Mouse (Mus musculus) layer of hippocampus, postnatal 36 days (tissue): ENCODE measurements around the gene Trim68. TPM values are rescaled to one million over a fixed set of nuclear protein-coding genes. Genes with fewer than 3 reads are reported as not detected.
"Not testable (repeated sequence)": the region's sequence is repeated elsewhere in the genome, so short reads cannot be mapped to it uniquely, and the experiment has no call there.

Experiments
- DNase-seq, 2 experiments: peaks; one replicate each; pipeline ENCODE4 v3.0.0; 2022
- total RNA-seq, 2 experiments: library from RNA; stranded (reverse); gene quantifications; 2 replicates each; pipeline ENCODE4 v1.2.3; 2021

Gene Trim68
- total RNA-seq, result 1 to 10 TPM; 7.1 to 8.4 TPM

DNA sequence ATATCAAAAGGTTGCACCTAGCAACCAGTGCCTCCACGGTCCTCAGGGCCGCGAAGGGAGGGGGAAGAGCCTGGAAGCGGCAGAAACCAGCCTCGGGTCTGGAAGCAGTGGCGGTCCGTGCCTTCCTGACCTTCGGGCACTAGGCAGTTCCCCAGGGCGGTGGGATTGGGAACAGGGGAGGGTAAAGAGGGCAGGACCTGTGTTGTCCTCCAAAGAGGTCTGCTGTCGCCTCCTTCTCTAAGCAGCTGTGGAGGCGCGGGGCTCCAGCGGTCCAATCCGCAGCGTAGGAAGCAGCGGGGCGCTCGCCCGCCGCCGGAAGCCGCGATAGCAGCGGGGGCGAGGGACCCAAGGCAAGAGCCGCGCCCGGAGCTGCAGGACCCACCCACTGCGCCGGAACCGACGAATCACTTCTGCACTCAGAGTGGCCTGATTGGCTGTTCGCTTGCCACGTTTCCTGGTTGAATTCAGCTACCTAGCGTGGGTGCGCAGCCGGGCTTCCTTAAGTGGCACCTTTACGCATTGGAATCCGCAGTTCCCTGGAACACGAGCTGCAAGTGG lies at the start of gene Trim68:
Trim68 (minus strand) TSS at position 384 of the 558 bp plus-strand sequence.
- peak; percentile 84 to 87 for DNase-seq

- DNase-seq, result no peak
Observed at GRCm38 (mm10) chr7:102733793-102734192, 46.7 kb upstream of the Trim68 start.

- DNase-seq, result no peak
Observed at GRCm38 (mm10) chr7:102727391-102727790, 40.3 kb upstream of the Trim68 start, which contains the start of gene Olfr559. Gene Olfr559, minus strand, starts transcription at chr7:102727491.

DNA sequence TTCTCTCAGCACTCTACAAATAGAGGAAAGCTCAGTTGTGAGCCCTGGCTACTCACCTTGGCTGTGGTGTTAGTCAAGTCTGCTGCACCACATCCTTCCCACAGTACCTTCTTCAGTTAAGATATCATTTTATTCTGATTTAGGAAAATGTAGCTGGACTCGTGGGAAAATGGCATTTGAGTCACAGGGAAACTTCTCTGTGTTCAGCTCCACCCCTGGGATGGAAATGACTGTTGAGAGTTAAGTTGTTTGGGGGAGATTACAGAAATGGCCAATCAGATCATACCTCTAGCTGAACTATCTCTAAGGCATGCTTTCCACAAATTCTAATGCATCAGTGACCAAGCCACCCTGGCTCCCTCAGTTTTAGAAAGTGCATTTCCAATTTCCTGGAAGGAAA lies 31.8 kb upstream of the Trim68 start, which contains the start of gene Olfr33:
Olfr33 (minus strand) TSS at position 101 of the 400 bp plus-strand sequence.
- no peak for DNase-seq

DNA sequence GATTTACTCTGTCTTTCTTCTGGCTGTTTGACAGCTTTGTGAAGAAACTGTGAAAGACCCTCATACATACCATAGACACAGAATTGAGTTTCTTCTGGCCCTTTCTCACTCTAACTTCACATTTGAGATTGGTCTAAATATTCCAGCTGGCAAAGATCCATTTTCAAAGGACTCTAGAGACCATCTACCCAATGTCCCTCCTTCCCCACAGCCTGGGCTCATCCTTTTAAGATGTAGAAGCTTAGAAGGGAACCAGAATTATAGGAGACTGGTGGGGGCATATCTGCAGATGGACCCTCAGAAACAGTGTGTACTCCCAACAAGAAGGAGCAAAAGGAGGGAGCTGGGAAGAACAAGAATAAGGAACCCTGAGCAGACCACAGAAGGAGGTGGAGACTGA lies 14.8 kb upstream of the Trim68 start, which contains the start of gene Olfr558:
Olfr558 (plus strand) TSS at position 301 of the 400 bp plus-strand sequence.
- no peak for DNase-seq

DNA sequence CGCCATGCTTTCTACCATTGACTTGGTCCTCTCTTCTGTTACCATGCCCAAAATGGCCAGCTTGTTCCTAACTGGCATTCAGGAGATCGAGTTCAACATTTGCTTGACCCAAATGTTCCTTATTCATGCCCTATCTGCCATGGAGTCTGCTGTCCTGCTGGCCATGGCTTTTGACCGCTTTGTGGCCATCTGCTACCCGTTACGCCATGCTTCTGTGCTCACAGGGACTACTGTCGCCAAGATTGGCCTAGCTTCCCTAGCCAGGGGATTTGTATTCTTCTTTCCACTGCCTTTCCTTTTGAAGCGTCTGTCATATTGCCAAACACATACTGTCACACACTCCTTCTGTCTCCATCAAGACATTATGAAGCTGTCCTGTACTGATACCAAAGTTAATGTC lies 11.3 kb upstream of the Trim68 start:
- DNase-seq, result no peak

GRCm38 (mm10) chr7:102695358-102696125 lies 8.4 kb upstream of the Trim68 start, which contains the start of gene Olfr557:
Gene Olfr557, plus strand, starts transcription at chr7:102695910.
- peak in 1 of 2 experiments; percentile 3 for DNase-seq

GRCm38 (mm10) chr7:102681916-102682315 lies 5.2 kb downstream of the Trim68 start:
- DNase-seq, result no peak

- DNase-seq, result no peak
Observed at GRCm38 (mm10) chr7:102676225-102676624, 10.9 kb downstream of the Trim68 start.

DNA sequence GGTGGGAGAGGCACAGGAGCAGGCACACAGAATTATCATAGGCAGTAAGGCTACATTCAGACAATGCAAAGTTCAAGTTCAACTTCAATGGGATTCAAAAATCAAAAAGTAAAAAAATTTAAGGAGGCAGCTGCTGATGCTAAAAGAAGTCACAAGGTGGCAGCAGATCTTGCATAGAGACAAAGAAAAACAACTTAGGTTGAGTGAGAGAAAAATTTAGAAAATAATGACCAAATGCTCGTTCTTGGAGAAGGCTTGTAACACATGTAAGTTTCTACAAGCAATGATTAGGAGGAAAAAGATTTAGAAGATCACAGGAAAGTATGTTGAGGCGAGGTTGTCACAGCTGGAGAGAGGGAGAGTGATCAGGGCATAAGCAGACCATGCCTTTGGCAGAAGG lies 21.7 kb downstream of the Trim68 start:
- DNase-seq, result no peak

DNA sequence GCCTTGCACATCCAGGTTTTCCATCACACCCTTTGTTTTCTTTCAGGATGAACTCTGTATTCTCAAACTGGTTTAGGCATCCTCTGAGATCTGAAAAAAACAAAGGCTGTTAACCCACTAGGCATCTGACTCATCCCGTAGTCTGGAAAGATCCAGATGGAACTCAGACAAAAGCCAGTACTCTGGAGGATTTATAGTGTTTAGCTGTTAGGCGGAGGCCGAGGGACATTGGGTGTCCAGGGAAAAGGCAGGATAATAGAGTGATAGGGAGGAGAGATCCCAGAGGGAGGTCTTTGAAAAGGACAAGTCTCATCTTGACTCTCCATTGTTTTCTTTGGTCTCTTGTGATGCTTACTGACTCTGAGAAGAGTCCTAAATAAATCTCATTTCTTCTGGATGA lies 22.5 kb downstream of the Trim68 start, which contains the start of gene Olfr556:
Olfr556 (plus strand) TSS at position 301 of the 400 bp plus-strand sequence.
- no peak for DNase-seq

DNA sequence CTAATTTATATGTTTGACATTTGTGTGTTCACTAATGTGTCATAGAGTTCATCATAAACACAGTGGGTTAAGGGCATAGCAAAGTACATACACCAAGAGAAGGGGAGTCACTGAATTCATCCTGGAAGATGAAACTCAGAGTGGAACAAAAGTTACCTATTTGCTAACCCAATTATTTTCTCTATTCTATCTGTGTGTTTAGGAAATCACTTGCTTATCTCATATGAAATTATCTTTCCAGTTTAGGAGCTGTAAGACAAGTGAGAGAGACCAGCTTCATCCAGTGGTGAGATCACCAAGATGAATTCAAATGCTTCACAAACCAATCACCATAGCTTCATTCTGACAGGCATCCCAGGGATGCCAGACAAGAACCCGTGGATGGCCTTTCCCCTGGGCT lies 28.6 kb downstream of the Trim68 start, which contains the start of gene Olfr555:
Olfr555 (plus strand) TSS at position 301 of the 400 bp plus-strand sequence.
- DNase-seq, result no peak

DNA sequence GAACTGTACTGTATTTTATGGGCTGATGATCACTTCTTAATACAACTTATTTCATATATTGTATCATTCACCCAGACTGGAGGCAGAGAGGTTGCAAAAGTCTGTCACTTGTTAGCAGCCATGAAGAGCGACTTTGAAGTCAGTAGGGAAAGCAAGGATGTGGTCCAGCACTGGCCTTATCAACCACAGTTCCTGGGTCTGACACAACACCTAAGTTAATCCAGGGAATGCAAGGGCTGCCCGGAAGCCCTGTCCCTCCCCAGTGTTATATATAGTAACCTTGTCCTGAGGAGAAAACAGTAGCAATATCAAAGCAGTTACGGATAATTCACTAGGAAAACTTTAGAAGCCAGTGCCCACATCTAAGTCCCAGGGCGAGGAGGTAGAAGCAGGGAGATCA lies 42.2 kb downstream of the Trim68 start:
- not testable (repeated sequence) for DNase-seq

GRCm38 (mm10) chr7:102638132-102638531 lies 49.0 kb downstream of the Trim68 start, which contains the start of gene Olfr554:
Gene Olfr554, plus strand, starts transcription at chr7:102638432.
- no peak for DNase-seq

DNA sequence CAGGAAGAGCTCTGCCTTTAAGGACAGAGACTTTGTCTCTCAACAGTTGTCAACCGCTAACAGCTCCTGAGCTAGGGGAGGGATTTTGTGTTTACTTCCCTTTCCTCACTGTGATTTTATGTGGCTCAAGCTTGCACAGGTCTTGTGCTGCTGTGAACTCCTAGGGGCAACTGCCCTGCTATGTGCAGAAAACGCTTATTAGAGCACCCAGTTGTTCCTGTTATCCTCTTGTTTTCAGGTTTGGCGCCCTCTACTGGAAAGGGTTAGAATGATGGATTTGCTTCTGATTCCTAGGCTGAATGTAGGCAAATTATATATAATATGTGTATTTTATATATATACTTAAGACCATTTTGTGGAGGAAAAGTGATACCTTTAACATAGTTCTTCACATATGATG lies 50.5 kb downstream of the Trim68 start:
- DNase-seq, result peak in 1 of 2 experiments; percentile 2

Other genes with a start within 250 kb of the Trim68 start
- gene Rrm1, start 245.6 kb downstream of the Trim68 start, total RNA-seq, result 10 to 100 TPM in 1 of 2 experiments, 1 to 10 TPM in 1; 9.8 to 11.4 TPM
- not detected for gene Olfr543, start 205.6 kb downstream of the Trim68 start, total RNA-seq
- gene Olfr544, start 199.0 kb downstream of the Trim68 start, total RNA-seq, result not detected
- not detected for gene Olfr545, start 187.8 kb downstream of the Trim68 start, total RNA-seq
- gene Olfr547, start 152.6 kb downstream of the Trim68 start, total RNA-seq, result not detected
- gene Olfr548-ps1, start 146.4 kb downstream of the Trim68 start, total RNA-seq, result not detected
- not detected for gene Olfr549, start 137.5 kb downstream of the Trim68 start, total RNA-seq
- gene Trim21, start 121.8 kb downstream of the Trim68 start, total RNA-seq, result 1 to 10 TPM; 2.7 to 3.1 TPM
- 1 to 10 TPM; 2.1 to 3.0 TPM for gene Olfr550, start 115.9 kb downstream of the Trim68 start, total RNA-seq
- not detected for gene Olfr551, start 95.4 kb downstream of the Trim68 start, total RNA-seq
- under 1 TPM in 1 of 2 experiments, not detected in 1; 0.15 TPM for gene Olfr552, start 89.6 kb downstream of the Trim68 start, total RNA-seq
- gene Olfr553, start 69.1 kb downstream of the Trim68 start, total RNA-seq, result not detected
- gene Olfr554, start 48.9 kb downstream of the Trim68 start, total RNA-seq, result not detected
- gene Olfr555, start 28.5 kb downstream of the Trim68 start, total RNA-seq, result not detected
- under 1 TPM in 1 of 2 experiments, not detected in 1; 0.25 TPM for gene Olfr556, start 22.4 kb downstream of the Trim68 start, total RNA-seq
- under 1 TPM in 1 of 2 experiments, not detected in 1; 0.56 TPM for gene Olfr557, start 8.6 kb upstream of the Trim68 start, total RNA-seq
- gene Olfr558, start 14.9 kb upstream of the Trim68 start, total RNA-seq, result under 1 TPM; 0.47 to 0.51 TPM
- not detected for gene Olfr33, start 31.7 kb upstream of the Trim68 start, total RNA-seq
- gene Olfr559, start 40.2 kb upstream of the Trim68 start, total RNA-seq, result not detected
- not detected for gene Olfr560, start 72.0 kb upstream of the Trim68 start, total RNA-seq
- under 1 TPM; 0.17 to 0.30 TPM for gene Olfr78, start 72.1 kb upstream of the Trim68 start, total RNA-seq
- not detected for gene Olfr561, start 83.9 kb upstream of the Trim68 start, total RNA-seq
- gene Olfr564, start 116.2 kb upstream of the Trim68 start, total RNA-seq, result not detected
- not detected for gene Olfr566, start 171.4 kb upstream of the Trim68 start, total RNA-seq
- not detected for gene Olfr568, start 189.8 kb upstream of the Trim68 start, total RNA-seq
- gene Olfr569, start 203.6 kb upstream of the Trim68 start, total RNA-seq, result not detected
- not detected for gene Olfr570, start 207.2 kb upstream of the Trim68 start, total RNA-seq
- gene Olfr571, start 230.2 kb upstream of the Trim68 start, total RNA-seq, result not detected
- not detected for gene Olfr572, start 237.1 kb upstream of the Trim68 start, total RNA-seq